Mouse (Mus musculus): ENCODE data around the gene Vipr1.

DNA sequence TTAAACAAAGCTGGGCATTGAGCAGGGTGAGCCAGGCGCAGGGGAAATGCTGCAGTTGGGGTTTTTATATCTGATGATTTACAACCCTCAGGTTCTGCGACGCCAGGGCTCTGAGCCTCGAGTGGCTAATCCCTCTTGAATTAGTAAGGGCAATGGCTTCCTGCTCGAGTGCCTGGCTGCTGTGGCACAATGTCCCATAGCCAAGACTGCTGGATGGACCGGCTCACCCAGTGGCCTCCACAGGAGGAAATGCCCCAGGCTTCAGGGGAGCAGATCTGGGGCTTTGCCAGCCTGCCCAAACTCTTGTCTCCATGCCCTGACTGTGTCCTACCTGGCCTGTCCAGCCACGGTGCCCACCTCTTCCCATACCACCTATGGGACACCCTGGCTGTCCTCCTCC lies 23.1 kb upstream of the Vipr1 start:
- TF ChIP-seq POLR2A (IDR thresholded peaks at IDR 0.05; ENCODE audit: borderline replicate concordance, control insufficient read depth, low read depth, low read length) (no peak), CTCF (IDR thresholded peaks at IDR 0.05; ENCODE audit: control insufficient read depth, insufficient read depth, low read length) (no peak)

All from bone marrow, adult 2 months (tissue).